Mouse (Mus musculus) cerebellum, adult 8-10 months (tissue): ENCODE results near the gene Pde6b.

Experiments used
- DNase-seq: peaks from one replicate; pipeline ENCODE4 v3.0.0; 2022

The Pde6b gene

DNA sequence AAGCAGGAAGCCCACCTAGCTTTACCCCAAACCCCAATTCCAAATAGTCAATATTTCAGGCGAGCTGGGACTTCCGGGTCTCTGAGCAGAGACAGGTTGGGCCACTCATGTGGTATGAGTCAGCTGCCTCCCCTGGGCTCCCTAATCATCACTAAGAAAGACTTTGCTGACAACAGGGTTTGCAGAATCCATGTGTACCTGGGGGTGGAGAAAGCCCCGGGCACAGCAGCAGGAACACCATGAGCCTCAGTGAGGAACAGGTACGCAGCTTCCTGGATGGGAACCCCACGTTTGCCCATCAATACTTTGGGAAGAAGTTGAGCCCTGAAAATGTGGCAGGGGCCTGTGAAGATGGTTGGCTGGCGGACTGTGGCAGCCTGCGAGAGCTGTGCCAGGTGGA is at the start of gene Pde6b:
Gene Pde6b, plus strand, starts transcription at position 191 of the 400 bp plus-strand sequence.
- DNase-seq, result no peak

GRCm38 (mm10) chr5:108343680-108344170 is 44.5 kb upstream of the Pde6b start:
- DNase-seq, result no peak

DNA sequence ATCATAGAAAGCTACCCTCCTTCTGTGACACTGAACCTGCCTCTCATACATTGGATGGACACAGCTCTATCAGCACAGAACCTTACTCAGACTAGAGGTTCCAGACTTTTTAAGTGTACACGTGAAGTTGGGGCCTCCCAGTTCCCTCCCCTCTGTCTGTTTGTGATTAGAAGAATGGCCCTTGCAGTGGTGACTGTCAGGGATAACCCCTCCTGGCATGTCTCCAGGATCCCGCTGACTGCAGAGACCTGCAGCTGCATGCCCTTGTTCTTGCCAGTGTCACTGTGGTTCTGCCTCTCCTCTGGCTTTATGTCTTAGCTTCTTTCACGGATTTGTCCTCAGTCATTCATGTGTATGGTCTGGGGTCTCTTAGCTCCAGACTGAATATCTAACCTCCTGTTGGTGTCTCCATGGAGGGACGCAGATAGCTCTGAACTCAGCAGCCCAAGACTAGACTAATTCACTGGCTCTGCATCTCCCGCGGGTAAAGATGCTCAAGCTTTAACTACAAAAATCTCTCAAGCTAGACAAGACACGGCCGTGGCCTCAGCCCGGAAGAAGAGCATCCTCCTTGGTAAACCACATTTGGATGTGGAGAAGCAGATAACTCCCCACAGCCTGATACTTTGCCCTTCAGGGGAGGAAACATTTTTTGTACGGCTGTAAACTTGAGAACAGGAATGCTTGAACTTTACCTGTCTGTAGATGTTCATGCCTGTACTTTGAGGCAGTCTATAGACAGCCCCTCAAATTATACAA is 42.7 kb upstream of the Pde6b start:
- DNase-seq, result no peak

DNA sequence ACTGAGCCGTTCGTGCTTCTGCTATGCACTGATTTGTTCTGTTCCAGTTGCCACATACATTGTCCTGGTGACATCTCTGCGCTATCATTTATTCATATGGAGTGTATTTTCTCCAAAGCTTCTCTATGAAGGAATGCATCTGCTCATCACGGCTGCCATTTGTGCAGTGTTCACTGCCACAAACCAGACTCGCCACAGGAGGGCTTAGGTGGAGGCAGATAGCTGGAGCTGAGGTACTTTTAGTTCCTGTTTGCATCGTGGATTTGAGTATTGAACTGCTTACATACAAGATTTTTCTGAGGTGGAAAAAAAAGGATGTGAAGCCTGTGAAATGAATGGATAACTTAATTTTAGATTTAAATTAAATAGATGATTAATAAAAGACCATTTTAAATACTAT is 40.3 kb upstream of the Pde6b start:
- DNase-seq, result no peak

- no peak for DNase-seq
Observed at GRCm38 (mm10) chr5:108349511-108350148, 38.6 kb upstream of the Pde6b start.

DNA sequence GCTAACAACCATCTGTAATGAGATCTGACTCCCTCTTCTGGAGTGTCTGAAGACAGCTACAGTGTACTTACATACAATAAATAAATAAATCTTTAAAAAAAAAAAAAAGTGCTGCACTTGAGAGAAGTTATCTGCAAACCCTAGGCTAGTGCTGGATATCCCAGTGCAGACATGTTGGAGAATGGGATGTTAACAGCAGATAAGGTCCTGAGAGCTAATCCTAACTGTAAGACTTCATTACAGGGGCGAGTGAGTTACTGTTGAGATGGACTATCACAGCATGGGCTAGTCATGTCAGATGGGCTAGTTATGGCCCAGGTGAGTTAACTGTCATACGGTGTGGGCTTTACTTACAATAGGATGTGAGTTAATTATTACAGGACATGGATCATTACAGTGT is 34.1 kb upstream of the Pde6b start:
- DNase-seq, result no peak

DNA sequence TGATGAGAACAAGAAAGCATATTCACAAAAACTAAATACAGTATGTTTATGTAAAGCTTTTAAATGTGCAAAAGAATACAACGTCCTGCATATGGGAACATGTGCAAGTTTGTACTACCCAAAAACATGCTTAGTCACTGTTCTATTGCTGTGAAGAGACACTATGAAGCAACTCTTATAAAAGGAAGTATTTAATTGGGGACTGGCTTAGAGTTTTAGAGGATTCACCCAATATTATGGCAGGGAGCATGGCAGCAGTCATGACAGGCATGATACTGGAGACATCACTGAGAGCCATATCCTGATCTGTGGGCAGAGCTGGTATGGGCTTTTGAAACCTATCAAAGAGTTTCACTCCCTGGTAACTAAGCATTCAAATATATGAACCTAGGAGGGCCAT is 30.3 kb upstream of the Pde6b start:
- no peak for DNase-seq

DNA sequence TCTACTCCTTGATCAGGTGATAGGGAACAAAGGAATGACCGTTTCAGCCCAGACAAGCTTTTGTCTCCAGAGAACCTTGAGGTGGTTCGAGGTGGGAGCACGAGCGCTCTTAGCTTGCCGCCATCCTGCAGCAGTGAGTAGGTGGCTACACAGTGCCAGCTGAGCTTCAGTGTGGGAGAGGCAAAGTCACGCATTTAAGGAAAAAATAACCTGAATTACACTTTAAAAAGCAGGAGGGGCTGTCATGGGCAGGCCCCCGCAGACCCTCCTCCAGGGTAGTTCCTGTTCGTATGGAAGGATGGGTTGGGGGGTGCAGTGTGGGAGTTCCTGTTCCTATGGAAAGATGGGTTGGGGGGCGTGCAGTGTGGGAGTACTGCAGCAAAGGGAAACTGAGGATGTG is 28.7 kb upstream of the Pde6b start:
- DNase-seq, result no peak

DNA sequence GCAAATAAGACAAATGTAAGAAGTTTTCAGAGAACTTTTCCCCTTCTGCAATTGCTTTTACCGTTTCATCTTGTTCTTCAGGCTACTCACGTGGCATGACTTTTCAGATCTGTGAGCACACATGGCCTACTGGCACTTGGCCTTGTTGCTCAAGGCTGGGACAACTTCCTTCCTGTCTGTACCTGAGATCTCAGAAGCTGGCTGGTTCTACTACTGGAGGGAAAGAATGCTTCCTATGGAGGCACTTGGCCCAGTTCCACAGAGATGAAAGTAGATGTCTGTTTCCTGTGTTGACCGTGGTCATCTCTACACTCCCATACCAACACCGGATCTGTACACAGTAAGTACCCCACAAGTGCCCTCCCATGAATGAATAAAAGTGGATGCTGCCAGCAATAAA is 28.0 kb upstream of the Pde6b start:
- DNase-seq, result no peak

DNA sequence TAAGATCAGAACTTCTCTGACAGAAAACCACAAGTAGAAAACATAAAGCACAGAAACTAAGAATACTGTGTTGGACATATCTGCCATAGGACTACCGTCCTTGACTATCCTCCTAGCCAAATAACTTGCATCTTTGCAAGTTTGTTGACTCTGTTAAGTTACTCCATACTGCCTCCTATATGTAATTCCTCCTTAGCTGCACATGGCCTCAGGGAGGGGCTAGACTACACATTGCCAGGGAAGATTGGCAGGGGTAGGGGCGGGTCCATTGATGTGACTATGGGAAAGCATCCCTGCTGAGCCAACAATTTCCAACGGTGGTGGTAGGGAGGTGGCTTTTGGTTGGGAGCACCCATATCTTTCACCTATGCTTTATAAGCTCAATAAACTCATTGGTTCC is 25.9 kb upstream of the Pde6b start:
- no peak for DNase-seq

- no peak for DNase-seq
Observed at GRCm38 (mm10) chr5:108366328-108366983, 21.7 kb upstream of the Pde6b start.

DNA sequence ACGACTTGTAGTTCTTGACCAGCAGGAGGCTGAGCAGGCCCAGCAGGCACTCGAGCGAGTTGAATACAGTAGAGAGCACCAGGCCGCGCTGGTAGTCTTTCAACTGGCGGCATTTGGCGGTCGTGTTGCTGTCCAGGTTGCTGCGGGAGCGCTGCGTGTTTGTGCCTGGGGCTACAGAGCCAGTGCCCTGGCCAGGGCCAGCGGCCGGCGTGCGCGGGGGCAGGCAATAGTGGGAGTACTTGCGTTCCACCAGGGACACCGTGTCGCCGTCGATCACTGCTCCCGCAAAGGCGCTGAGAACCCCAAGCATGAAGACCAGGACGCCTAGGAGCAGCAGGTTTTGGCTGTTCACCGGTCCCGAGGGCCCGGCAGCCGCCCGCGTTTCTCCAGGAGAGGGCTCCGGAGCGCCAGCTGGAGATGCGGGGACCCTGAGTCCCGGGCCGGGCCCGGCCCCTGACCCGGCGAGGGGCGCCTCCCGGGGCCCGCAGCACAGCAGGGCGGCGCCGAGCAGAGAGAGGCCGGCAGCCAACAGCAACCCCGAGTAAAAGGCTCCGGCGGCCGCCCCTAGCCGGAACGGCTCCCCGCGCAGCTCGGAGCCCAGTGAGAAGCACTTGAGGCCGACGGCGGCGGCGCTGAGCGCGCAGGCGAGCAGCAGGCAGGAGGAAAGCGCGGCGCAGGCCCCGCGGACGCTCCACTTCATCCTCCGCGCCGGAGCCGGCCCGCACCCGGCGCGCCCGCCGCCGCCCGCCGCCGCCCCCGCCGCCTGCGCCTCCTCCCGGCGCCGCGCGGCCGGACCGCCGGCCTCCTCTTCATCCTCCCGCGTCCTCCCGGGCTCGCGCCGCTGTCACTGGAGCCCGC is 21.0 kb upstream of the Pde6b start:
- DNase-seq, result peak; percentile 53

DNA sequence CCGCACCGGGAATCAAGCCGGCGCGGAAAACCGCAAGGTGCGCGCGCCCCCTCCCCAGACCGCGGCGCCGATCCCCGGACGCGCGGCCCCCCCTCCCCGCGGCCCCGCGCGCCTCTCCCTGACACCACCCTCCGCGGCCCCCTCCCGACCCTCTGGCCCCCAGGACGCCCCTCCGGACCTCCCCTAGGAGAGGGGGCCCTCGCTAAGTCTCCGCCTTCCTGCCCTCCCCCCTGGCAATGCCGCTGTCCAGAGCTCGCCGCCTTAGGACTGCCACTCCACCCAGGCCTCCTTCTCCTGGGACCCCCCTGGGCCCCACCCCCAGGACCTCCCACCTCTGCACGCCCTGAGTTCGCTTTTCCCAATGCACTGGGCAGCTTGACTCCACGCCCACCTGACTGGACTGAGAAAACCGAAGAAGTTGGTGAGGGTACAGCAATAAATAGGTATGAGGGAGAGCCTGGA is 20.3 kb upstream of the Pde6b start, which contains the start of gene Gm42517:
Gene Gm42517, minus strand, starts transcription at position 52 of the 462 bp plus-strand sequence.
- peak; percentile 28 for DNase-seq

DNA sequence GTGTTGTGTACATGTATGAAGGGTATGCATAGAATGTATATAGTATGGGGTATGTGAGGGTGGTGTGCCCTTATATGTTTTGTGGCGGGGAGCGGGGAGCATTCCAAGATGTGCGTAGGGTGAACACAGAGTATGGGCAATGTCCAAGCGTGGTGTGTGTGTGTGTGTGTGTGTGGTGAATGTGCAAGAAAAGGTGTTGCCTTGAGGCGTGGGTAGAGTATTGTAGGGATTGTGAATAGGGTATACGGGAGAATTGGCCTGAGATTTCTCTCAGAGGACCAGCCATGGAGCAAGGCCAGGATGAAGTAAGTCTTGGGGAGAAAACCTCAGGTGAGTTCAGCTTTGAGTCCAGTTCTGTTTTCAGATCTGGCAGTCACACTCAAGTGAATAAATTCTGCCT is 19.7 kb upstream of the Pde6b start:
- DNase-seq, result no peak

DNA sequence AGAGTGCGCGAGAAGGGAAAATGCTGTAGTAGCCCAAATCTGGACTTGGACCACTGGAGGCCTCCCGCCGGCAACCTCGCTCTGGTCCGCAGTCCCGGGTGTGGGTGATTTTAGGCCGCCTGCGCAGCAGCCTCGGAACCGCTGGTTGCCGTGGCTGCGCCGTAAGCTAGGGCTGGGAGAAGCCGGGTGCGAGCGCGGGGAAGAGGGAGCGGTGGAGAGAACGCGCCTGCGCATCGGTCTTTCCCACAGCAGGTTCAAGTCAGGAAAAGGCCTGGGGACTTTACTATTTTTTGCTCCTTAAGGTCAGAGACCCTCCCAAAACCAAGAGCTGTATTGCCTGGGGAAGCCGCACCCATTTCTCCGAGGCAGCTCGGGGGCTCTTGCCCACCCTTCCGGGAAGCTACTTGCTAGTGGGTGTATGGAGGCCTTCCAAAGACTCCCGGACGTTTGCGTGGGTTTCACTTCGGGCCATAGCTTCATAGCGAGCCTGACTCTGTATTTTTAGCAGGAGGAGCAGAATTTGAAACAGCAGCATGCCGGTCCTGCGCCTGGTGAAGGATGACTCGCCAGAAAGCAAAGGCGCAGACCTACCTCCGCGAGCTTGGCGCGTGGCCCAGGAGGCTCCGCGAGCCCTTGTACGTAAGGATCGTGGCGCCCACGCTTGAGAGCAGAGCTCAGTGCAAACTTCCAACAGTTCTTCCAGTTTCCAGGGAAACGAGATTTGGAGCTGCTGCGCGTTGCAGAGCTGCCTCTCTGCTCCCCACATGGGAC is 19.2 kb upstream of the Pde6b start:
- peak; percentile 66 for DNase-seq

DNA sequence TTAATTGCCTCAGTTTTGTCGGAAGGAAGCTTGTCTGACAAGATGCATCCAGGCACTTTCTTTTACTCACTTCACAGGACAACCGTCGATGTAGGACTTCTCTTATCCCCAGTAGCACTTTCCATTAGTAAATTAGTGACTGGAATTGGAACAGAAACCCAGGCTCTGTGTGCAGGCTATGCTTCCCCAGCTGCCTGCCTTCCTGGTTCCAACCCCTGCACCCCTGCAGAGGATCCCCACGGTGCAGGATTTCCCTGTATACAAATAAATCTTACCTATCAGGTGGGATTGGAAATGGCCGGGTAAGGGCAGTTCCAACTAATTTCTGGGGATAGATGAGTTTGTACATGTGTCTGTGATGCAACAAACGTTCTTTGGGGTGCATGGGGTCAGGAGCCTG is 18.2 kb upstream of the Pde6b start:
- DNase-seq, result no peak

DNA sequence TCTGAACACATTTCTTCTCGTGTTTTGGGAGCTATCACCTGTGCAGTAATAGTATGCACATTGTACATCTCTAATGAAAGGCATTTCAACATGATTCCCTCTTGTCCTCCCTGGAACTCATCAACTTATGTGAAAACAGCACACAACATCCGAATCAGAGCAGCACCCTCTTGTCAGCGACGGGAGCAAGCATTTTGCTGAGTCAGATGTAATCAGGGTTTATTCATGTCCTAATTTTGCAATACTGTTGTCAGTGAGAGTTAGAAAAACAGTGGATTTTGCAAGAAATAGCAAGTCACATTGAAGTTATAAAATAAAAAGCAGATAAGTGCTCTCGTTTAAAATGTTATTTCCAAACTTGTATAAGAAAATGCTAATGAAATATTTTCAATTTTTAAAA is 14.1 kb upstream of the Pde6b start:
- DNase-seq, result no peak

GRCm38 (mm10) chr5:108376059-108376458 is 12.1 kb upstream of the Pde6b start:
- DNase-seq, result no peak

DNA sequence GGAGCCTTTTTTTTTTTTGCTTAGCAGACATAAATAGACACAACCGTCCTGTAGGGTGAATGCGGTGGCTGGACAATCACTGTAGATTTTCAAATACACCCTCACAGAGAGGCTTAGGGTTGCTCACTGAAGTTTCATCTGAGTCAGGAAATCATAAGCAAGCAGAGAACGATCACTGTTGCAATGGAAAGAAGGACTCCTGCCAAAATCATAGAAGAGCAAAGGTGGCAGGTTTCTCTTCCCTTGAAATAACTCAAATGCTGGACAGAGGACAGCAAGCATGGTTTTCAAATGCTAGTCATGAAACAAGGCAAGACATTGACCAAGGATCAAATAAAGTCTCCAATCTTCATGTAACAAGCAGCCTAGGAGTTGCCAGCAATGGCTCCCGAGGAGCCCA is 9.8 kb upstream of the Pde6b start:
- no peak for DNase-seq

GRCm38 (mm10) chr5:108385632-108386031 is 2.6 kb upstream of the Pde6b start:
- no peak for DNase-seq

DNA sequence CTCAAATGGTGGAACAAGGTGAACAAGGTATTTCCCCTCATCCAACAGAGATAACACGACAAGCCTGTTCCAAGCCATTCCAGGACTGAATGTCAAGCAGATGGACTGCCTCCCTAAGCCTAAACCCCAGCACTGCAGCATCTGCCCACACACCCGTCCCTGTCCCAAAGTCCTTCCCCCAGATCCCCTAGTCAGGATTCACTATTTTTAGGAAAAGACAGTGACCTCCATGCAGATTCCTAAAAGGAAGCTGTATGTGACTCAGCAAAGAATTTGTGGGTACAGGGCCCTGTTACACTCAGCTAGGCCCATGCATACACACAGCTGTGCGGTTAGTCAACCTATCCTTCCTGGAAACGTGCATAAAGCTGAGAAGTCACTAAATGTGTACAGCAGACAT is 1.7 kb upstream of the Pde6b start:
- DNase-seq, result no peak

DNA sequence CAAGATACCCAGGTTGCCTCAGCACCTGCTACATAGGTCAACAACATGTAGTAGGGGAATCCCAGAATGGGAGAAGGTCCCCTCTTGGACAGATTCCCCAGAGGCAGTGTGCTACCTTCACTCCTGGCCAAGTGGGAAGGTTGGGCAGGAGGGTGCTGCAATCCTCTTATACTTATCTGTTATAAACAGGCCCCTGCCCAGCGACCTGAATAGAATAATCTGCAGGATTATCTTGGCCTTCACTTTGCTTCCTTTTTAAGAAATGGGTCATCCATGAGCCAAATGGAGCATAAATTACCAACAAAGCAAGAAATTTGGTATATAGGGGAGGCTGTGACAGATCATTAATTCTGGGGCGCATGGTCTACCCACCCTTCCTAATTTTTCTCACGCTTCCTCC is 1.6 kb downstream of the Pde6b start:
- DNase-seq, result no peak
